Mouse (Mus musculus) intestine, embryonic 16.5 days (tissue): ENCODE measurements at regions not wholly inside any gene's neighbourhood (a gene's known extent, or its start where the extent isn't known, plus 50 kb on each side); places are given as distances from the start of the nearest gene placed in this dataset.

Experiments
- ATAC-seq: fragments of 200-750 bp; cut with Nextera tagmentation; 2 replicates; pipeline ENCODE4 v1.8.0; 2017; ENCODE audit warnings: moderate TSS enrichment, moderate library complexity
- H3K27ac ChIP-seq: fragments of 300-500 bp; sonication (generic); 2 replicates; pipeline ENCODE4 v1.5.1; 2014; ENCODE audit warnings: mild to moderate bottlenecking, low read length
- H3K27me3 ChIP-seq: fragments of 300-500 bp; sonication (generic); replicated peaks from 2 replicates; pipeline ENCODE4 v1.6.1; 2014; ENCODE audit warnings: low read length, control low read depth, mixed read lengths; ENCODE audit not compliant: control insufficient read depth, insufficient read depth
- H3K36me3 ChIP-seq: fragments of 300-500 bp; sonication (generic); 2 replicates; pipeline ENCODE4 v1.6.1; 2014; ENCODE audit warnings: low read length, control low read depth; ENCODE audit not compliant: control insufficient read depth, insufficient read depth
- H3K4me1 ChIP-seq: fragments of 300-500 bp; sonication (generic); 2 replicates; pipeline ENCODE4 v1.6.1; 2014; ENCODE audit warnings: low read length, control low read depth, mixed read lengths; ENCODE audit not compliant: control insufficient read depth, insufficient read depth
- H3K4me2 ChIP-seq: fragments of 300-500 bp; sonication (generic); 2 replicates; pipeline ENCODE4 v1.6.1; 2014; ENCODE audit warnings: low read depth, low read length, control low read depth
- H3K4me3 ChIP-seq: fragments of 300-500 bp; sonication (generic); 2 replicates; pipeline ENCODE4 v1.5.1; 2014; ENCODE audit warnings: mild to moderate bottlenecking, low read length
- H3K9ac ChIP-seq: fragments of 300-500 bp; sonication (generic); 2 replicates; pipeline ENCODE4 v1.6.1; 2014; ENCODE audit warnings: low read depth, low read length
- H3K9me3 ChIP-seq: fragments of 300-500 bp; sonication (generic); 2 replicates; pipeline ENCODE4 v1.6.1; 2016; ENCODE audit warnings: low read length, control low read depth; ENCODE audit not compliant: control insufficient read depth
- WGBS: fragments of 180-500 bp; shearing (Covaris S2); extraction: QIAGEN DNeasy Blood & Tissue Kit; methylation state at CpG from one replicate; pipeline ENCODE4 v1.1.7; 2014; 5-methylcytosine and 5-hydroxymethylcytosine counted together

DNA sequence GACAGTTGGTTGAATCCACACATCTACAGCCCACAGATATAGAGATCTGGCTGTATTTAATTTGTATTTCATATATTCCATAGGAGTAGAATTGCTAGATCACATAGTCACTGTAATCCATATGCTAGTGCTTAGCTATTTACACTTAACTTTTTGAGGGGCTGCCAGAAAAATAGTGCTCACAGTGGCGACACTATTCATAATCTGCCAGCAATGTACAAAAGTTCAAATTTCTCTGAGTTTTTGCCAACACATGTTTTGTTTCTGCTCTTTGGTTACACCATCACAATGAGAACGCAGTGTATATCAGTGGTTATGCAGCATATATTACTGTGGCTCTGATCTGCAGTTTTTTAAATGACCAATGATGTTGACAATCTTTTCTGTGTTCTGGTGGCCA is 175.2 kb downstream of the En1 start:
- H3K27me3 ChIP-seq: no peaks in the 10 kb centered on the region
- H3K36me3 ChIP-seq: no peaks in the 10 kb centered on the region
- no peak overlapping the region for H3K9ac ChIP-seq
- no peak for ATAC-seq
- WGBS: 73% methylated on average over 2 of the region's 2 CpGs
- H3K4me3 ChIP-seq: no peak overlapping the region
- H3K4me2 ChIP-seq: no peak overlapping the region
- H3K4me1 ChIP-seq: no peaks in the 10 kb centered on the region
- no peaks in the 10 kb centered on the region for H3K9me3 ChIP-seq
- no peak overlapping the region for H3K27ac ChIP-seq

GRCm38 (mm10) chr1:120795245-120795644 is 193.0 kb downstream of the En1 start:
- WGBS: 67% methylated on average over 14 of the region's 14 CpGs
- H3K9ac ChIP-seq: no peak overlapping the region
- no peaks in the 10 kb centered on the region for H3K27me3 ChIP-seq
- ATAC-seq: no peak
- H3K4me1 ChIP-seq: no peaks in the 10 kb centered on the region
- H3K36me3 ChIP-seq: no peaks in the 10 kb centered on the region
- H3K27ac ChIP-seq: no peak overlapping the region
- H3K9me3 ChIP-seq: no peaks in the 10 kb centered on the region
- no peak overlapping the region for H3K4me3 ChIP-seq
- H3K4me2 ChIP-seq: no peak overlapping the region

GRCm38 (mm10) chr1:120801248-120801979 is 199.2 kb downstream of the En1 start:
- Histone ChIP-seq H3K36me3 (no peaks in the 10 kb centered on the region), H3K4me1 (no peaks in the 10 kb centered on the region), H3K27ac (no peak overlapping the region), H3K9me3 (no peaks in the 10 kb centered on the region), H3K27me3 (no peaks in the 10 kb centered on the region), H3K4me3 (no peak overlapping the region), H3K4me2 (no peak overlapping the region), H3K9ac (no peak overlapping the region)
- no peak for ATAC-seq
- 35% methylated on average over 5 of the region's 5 CpGs for WGBS

- Histone ChIP-seq H3K36me3 (no peaks in the 10 kb centered on the region), H3K9me3 (no peaks in the 10 kb centered on the region), H3K27me3 (no peaks in the 10 kb centered on the region), H3K9ac (no peak overlapping the region), H3K4me1 (no peaks in the 10 kb centered on the region), H3K4me3 (no peak overlapping the region), H3K4me2 (no peak overlapping the region), H3K27ac (no peak overlapping the region)
- 52% methylated on average over 8 of the region's 8 CpGs for WGBS
- ATAC-seq: no peak
Measured at GRCm38 (mm10) chr1:120801980-120802364, 199.8 kb downstream of the En1 start.

DNA sequence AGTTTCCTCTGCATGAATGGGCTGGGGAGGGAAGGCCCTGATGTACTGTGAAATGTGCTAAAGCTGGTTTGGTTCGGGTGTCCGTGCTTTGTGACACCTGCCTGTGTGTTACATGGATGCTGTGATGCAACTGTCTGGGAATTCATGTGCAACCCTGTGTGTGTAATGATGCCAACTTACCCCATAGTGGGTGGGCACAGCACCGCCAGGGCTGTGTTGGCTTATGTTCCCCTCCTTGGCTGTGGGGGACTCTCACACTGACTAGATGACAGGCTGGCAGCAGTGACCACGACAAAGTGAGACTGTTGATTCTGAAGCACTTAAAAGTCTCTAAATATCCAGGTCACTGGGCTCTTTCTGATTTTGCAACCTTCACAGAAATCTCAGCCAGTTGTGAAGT is 212.2 kb downstream of the En1 start:
- H3K4me1 ChIP-seq: no peaks in the 10 kb centered on the region
- no peak overlapping the region for H3K4me2 ChIP-seq
- no peak for ATAC-seq
- H3K9me3 ChIP-seq: no peaks in the 10 kb centered on the region
- no peak overlapping the region for H3K9ac ChIP-seq
- no peak overlapping the region for H3K4me3 ChIP-seq
- no peak overlapping the region for H3K27ac ChIP-seq
- no peaks in the 10 kb centered on the region for H3K27me3 ChIP-seq
- no peaks in the 10 kb centered on the region for H3K36me3 ChIP-seq
- 80% methylated on average over 4 of the region's 4 CpGs for WGBS

GRCm38 (mm10) chr1:120816237-120816820 is 214.1 kb downstream of the En1 start:
- no peak for ATAC-seq
- Histone ChIP-seq H3K27me3 (no peaks in the 10 kb centered on the region), H3K9ac (no peak overlapping the region), H3K4me1 (no peaks in the 10 kb centered on the region), H3K36me3 (no peaks in the 10 kb centered on the region), H3K27ac (no peak overlapping the region), H3K9me3 (no peaks in the 10 kb centered on the region), H3K4me3 (no peak overlapping the region), H3K4me2 (no peak overlapping the region)
- WGBS: 41% methylated on average over 5 of the region's 5 CpGs

DNA sequence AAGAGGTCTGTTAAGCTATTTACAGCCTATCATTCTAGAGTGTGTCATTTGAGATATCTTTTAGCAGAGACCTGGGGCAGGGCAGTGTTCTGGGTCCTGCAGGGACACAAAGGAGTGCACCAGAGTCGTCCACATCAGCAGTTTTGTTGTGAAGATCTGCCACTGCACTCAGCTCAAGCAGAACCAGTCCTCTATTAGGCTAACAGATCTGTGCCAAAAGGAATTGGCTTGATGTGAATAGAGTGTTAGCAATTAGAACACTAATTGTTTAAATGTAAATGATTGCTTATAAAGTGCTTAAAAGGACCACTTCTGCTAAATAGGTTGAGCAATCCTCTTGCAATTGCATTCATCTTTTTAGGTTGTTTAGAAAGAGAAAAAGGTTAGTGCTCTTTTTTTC is 215.3 kb downstream of the En1 start:
- no peak overlapping the region for H3K9ac ChIP-seq
- H3K27me3 ChIP-seq: no peaks in the 10 kb centered on the region
- H3K36me3 ChIP-seq: no peaks in the 10 kb centered on the region
- whole genome bisulfite sequencing: 33% methylated on average over 1 of the region's 1 CpGs
- H3K4me2 ChIP-seq: no peak overlapping the region
- ATAC-seq: no peak
- H3K9me3 ChIP-seq: no peaks in the 10 kb centered on the region
- no peaks in the 10 kb centered on the region for H3K4me1 ChIP-seq
- H3K4me3 ChIP-seq: no peak overlapping the region
- no peak overlapping the region for H3K27ac ChIP-seq

GRCm38 (mm10) chr1:120831975-120832374 is 229.8 kb downstream of the En1 start:
- no peak overlapping the region for H3K27ac ChIP-seq
- WGBS: 57% methylated on average over 1 of the region's 1 CpGs
- ATAC-seq: no peak

DNA sequence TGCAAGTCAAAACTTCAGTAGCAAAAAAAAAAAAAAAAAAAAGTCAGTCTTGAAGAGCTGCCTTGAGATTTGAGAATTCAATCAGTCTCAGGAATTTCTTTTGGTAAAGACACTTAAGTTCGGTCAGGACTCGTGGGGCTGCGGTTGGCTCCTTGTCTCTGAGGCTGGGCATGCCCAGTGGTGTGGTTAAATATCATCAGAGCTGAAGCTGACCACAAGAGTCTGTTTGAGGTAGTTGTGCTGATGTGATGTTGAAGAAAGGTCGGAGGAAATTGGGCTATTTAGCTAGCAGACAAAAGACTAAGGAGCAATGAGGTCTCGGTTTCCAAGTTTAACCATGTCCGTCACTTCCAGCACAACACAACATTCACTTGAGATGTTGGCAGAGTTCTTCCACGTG is 240.4 kb downstream of the En1 start:
- 72% methylated on average over 7 of the region's 7 CpGs for WGBS
- no peak for ATAC-seq
- Histone ChIP-seq H3K27ac (no peak overlapping the region), H3K9ac (no peak overlapping the region), H3K4me2 (no peak overlapping the region), H3K27me3 (no peaks in the 10 kb centered on the region), H3K4me3 (no peak overlapping the region), H3K36me3 (no peaks in the 10 kb centered on the region), H3K9me3 (no peaks in the 10 kb centered on the region), H3K4me1 (no peaks in the 10 kb centered on the region)

More at GRCm38 (mm10) chr1:120831975-120832374, 229.8 kb downstream of the En1 start:
- H3K9me3 ChIP-seq: no peaks in the 10 kb centered on the region
- H3K4me1 ChIP-seq: no peaks in the 10 kb centered on the region
- no peak overlapping the region for H3K4me3 ChIP-seq
- H3K9ac ChIP-seq: no peak overlapping the region
- no peaks in the 10 kb centered on the region for H3K27me3 ChIP-seq
- H3K36me3 ChIP-seq: no peaks in the 10 kb centered on the region
- H3K4me2 ChIP-seq: no peak overlapping the region

- 73% methylated on average over 2 of the region's 2 CpGs for WGBS
Measured at GRCm38 (mm10) chr1:120846146-120846545, 243.9 kb downstream of the En1 start.

More at GRCm38 (mm10) chr1:120846146-120846545, 243.9 kb downstream of the En1 start:
- no peaks in the 10 kb centered on the region for H3K27me3 ChIP-seq
- no peaks in the 10 kb centered on the region for H3K4me1 ChIP-seq
- H3K9me3 ChIP-seq: no peaks in the 10 kb centered on the region
- H3K4me3 ChIP-seq: no peak overlapping the region
- H3K4me2 ChIP-seq: no peak overlapping the region
- no peak overlapping the region for H3K27ac ChIP-seq
- no peak for ATAC-seq
- no peaks in the 10 kb centered on the region for H3K36me3 ChIP-seq
- H3K9ac ChIP-seq: no peak overlapping the region
